Mouse (Mus musculus): ENCODE results near the gene Stx7.
"Not testable (repeated sequence)": the region's sequence is repeated elsewhere in the genome, so short reads cannot be mapped to it uniquely, and the experiment has no call there.

Stx7 gene

DNA sequence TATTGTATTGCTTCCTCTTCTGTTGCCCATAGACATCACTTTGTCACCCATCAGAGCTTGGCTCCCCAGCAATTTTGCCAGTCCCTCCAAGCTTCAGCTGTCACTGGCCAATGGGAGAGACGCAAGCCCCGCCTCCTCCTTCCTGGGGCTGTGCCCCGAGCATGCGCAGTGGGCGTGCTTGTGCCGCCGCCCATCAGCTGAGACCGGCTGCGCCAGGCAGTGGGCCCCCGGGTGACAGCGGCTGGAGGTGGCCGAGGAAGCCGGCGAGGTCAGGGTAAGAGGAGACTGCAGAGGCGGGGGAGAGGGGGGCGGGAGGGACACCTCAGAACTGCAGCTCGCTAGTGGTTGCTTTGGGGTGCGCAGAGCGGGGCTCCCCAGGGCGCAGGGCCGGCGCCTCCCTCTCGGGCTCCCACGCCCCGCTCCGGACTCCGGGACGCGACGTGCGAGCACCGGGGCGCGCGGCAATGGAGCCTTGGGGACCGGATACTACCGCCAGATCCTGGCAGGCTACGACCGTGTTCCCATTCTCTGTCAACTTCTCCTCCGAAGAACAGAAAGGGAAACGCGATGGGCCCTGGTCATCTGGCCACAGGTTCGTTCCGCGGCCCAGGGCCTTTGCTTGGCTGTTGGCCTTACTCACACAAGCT, at the start of gene Stx7:
TSS of gene Stx7 (plus strand) at position 168 of the 647 bp plus-strand sequence.
- DNase-seq (ENCODE audit: low spot score): peak; percentile 86

DNA sequence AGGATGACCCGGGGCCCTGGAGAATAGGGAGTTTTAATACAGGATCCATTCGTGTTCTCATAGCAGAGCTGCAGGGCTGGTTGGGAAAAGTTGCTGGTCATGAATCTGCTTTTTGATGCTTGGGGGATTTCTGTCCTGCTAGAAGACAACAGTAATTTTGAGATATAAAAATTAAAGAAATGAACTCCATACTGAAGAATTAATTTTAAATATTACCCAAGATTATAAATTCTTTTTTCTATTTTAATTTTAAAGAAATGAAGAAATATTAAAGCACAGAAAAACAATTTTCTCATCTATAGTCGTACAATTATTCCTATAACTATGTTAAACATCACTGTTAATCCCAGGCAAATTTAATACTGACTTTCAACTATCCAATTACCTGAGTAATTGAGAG, 47.3 kb upstream of the Stx7 start, which contains the start of gene Taar8c:
TSS of gene Taar8c (minus strand) at position 101 of the 400 bp plus-strand sequence.
- DNase-seq (ENCODE audit: low spot score): not testable (repeated sequence)

DNA sequence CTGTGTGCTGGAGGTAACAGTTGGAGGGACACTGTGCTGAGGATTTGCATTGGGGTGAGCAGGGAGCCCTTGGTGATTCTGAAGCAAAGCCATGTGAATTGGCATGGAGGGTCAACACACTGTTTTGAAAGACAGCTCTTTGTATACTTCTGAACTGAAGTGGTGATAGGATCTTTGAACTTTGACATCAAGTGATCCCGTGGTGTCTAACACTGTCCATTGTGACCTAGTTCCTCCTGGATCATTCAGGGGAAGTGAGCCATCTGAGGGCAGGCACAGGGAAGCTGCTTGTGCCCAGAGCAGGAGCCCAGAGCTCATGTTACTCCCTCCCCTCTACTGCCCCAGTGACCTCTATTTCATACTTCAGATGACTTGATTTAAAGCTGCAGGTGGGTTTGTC, 45.8 kb upstream of the Stx7 start:
- not testable (repeated sequence) for DNase-seq (ENCODE audit: low spot score)

DNA sequence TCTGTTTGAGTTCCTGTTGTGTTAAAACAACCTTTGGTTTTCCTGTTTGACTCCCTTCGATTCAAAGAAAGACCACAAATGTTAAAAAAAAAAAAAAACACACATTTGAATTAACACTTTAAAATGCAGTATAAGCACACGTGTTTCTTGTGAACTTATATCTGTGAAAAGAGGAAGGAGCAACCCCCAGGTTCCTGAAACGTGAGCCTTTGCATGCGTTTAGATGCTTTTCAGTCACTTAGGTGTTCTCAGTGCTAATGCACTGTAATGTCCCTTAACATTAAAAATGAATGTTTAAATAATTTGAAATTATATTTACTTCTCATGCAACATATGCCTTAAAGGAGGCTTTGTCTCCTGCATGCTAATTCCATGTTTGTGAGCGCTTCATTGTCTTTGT, 41.4 kb upstream of the Stx7 start:
- DNase-seq (ENCODE audit: low spot score): no peak

DNA sequence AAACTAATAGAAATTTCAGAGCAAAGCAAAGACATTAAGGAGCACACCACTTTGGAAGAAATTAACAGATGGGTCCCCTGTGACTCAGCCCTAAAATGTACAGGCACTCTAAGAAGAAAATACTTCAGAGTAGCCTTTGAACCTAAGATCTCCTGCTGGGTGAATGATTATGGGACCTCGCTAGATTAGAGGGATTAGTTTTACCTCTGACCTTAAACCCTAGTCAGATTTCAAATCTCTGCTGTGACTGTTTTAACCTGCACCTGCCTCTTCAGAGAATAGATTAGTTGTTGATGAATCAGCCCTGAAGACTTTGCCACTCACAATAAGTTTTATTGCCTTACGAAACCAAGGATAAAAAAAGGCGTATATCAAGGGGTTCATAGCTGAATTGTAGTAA, 40.9 kb upstream of the Stx7 start:
- no peak for DNase-seq (ENCODE audit: low spot score)

DNA sequence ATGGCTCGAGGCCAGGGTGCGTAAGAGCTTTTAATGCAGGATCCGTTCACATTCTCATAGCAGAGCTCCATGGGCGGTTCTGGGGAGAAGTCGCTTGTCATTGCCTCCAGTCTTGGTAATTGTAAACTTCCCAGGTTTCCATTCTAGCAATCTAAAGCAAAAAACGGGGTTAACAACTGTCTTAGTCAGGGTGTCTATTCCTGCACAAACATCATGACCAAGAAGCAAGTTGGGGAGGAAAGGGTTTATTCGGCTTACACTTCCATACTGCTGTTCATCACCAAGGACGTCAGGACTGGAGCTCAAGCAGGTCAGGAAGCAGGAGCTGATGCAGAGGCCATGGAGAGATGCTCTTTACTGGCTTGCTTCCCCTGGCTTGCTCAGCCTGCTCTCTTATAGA, 39.7 kb upstream of the Stx7 start, which contains the start of gene Taar9:
TSS of gene Taar9 (minus strand) at position 101 of the 400 bp plus-strand sequence.
- not testable (repeated sequence) for DNase-seq (ENCODE audit: low spot score)

DNA sequence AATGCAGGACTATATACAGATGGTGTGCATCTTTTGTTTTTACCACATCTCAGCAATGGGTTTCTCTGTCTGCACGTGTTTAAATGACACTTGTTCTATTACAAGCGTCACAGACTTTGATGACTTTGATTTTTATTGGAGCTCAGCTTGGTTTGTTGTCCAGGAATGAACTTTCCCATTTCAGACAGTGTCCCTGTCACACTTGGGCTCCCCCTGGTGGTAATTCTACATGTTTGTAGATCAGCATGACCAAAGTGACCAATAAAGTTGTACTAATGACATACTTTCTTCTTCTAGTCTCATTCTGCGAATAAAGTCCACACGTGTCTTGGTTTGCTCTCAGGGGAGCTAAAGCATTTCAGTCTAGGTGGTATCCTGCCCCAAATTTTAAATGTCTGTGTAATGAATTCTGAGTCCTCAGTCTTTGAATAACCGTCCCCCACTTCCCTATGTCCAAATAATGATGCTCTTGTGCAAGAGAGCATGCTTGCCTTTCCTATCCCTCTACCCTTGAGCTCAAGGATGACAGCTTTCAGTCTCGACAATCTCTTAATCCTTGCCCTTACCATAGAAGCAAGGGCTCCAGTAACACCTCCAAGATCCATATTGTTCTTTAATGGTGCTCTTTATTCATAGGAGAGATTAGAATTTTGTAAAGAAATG, 37.9 kb upstream of the Stx7 start:
- DNase-seq (ENCODE audit: low spot score): peak; percentile 1

DNA sequence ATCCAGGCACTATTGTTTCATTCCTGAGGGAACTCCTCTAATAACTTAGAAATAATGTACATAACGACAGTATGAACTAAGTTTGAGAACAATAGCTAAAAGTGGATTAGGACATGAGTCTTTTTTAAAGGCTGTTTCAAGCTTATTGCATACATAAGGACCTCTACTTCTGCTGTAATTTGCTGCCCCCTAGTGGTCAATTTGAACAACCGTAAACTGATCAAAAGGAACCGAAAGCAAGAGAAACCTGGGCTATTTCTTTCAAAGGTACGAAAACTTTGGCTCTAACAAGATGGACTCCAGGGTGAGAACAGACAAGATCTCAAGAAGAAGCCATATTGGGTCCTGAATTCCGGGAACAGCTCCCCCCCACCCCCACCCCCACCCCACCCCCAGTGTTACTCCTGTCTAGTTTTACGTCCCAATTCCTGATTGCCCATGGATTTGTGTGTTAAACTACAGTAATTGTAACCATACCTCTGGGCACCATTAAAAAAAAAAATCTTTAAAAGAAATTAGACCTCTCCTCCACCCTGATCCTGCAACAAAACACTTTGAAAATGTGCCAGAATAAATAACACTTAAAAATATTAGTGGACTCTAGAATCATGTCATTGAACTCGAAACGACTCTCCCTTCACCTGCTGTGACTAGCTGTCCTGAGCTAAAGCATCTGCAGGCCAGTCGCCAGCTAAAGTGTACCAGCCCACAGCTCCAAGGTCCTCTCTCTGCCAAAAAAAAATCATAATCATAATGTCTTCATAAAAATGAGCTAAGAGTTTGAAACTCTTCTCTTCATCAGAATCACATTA, 17.4 kb upstream of the Stx7 start:
- peak; percentile 60 for DNase-seq (ENCODE audit: low spot score)

DNA sequence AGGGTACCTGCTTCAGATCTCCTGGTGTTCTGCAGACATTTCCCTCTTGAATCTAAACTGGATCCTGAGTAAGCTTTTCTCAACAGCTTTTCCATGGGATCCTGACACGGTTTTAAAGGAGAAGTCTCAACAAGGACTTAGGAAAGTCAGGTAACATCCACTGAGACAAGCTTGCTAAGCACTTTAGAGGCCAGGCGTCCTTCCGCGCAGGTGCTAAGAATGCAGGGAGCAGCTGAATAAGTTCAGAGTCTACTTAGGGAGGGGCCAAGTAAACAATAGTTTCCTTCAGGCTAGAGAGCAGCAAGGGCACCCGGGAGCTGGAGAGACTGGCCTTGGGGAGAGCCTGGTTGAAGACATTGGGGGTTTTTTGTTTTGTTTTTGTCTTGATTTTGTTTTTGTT, 16.8 kb upstream of the Stx7 start:
- DNase-seq (ENCODE audit: low spot score): no peak

DNA sequence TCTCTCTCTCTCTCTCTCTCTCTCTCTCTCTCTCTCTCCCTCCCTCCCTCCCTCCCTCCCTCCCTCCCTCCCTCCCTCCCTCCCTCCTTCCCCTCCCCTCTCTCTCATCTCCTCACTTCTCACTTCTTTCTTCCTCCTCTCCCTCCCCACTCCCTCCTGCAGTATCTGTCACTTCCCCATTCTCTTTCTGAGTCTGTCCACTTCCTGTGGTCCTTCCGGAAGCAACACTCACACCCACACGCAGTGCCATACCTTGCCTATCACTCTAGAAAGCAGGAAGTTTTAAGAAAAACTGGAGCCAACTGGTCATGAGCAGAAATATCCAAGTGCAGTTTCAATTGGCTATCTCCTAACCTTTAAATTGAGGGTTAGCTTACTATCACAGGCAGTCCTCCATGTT, 16.0 kb upstream of the Stx7 start:
- DNase-seq (ENCODE audit: low spot score): no peak

DNA sequence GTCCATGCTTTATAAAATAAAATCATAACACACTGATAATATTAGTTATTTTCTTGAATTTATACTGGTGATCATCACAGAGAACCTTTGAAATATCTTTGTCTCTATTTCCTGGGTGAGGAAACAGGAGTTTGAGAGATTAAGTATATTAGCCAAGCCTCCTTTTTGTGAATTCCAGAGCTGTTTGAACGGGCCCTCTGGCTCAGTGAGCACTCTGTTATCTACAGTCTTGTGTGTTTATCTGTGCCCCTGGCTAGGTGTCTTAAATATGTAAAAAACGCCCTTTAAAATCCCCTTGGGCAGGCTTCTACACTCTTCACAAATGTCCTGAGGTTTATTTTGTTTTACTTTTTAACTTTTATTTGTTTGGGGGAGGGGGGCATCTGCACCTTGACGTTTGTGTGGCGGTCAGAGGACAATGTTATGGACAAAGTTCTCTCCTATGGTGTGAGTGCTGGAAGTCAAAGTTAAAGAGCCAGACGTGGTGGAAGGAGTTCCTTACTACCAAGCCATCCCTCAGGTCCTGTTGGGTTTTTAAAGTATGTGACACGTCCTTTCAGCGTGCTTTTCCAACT, 14.9 kb upstream of the Stx7 start:
- DNase-seq (ENCODE audit: low spot score): no peak

DNA sequence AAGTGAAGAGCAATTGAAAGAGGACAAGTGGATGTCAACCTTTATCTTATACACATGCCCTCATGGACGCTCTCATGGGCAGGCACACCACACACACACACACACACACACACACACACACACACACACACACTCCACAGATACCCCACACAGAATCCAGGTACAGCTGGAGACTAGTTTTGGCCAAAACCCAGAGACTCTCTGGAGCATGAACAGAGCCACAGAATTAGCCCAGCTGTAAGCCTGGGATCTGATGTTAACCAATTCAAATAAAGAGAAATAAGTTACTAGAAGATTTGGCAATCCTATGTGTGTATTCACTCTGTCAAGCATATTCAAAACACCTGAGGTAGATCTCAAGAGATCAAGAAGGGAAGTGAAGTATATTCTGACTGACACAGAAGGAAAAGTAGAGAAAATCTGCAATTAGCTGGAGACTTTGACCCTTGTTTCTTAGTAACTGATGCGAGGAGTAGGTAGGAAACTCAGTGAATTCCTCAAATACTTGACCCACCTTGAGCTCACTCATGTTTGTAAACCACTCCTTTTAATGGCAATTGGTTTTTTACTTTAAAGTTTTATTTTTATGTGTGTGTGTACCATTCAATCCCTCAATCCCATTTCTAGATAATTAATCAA, 10.4 kb upstream of the Stx7 start:
- DNase-seq (ENCODE audit: low spot score): no peak

DNA sequence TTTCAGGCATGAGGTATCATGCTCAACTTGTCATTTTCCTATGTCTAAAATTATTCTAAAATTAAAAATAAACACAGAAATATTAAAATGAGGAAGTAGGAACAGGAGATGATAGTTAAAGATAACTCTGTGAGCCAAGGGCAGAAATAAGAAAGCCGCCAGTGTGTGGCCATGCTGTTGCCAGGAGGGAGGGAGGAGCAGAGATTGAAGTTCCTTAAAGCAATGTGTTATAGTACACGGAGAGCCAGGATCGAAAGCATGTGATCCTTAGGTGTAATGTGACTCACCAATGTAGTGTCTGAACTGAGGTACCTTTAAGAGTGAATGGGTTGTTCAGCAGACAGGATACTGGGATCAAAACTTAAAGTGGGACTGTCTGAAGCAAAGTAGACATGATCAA, 6.4 kb upstream of the Stx7 start:
- DNase-seq (ENCODE audit: low spot score): no peak

DNA sequence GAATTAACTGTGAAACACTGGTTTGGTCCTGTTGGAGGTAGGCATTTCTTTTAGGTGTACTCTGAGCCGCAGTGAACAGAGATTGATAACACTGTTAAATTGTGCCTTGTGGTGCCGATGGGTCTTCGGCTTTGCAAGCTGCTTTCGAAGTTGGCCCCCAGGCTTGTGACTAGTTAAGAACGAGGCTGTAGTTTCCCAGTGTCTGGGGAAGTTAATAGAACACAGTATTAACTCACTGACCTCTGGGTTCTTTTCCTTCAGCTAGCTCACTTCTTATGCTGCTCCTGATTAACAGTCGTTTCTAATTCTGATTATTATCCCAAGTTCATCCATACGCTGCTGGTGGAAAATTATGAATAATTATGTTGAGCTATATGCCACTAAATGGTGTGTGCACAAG, 984 bp downstream of the Stx7 start:
- no peak for DNase-seq (ENCODE audit: low spot score)

DNA sequence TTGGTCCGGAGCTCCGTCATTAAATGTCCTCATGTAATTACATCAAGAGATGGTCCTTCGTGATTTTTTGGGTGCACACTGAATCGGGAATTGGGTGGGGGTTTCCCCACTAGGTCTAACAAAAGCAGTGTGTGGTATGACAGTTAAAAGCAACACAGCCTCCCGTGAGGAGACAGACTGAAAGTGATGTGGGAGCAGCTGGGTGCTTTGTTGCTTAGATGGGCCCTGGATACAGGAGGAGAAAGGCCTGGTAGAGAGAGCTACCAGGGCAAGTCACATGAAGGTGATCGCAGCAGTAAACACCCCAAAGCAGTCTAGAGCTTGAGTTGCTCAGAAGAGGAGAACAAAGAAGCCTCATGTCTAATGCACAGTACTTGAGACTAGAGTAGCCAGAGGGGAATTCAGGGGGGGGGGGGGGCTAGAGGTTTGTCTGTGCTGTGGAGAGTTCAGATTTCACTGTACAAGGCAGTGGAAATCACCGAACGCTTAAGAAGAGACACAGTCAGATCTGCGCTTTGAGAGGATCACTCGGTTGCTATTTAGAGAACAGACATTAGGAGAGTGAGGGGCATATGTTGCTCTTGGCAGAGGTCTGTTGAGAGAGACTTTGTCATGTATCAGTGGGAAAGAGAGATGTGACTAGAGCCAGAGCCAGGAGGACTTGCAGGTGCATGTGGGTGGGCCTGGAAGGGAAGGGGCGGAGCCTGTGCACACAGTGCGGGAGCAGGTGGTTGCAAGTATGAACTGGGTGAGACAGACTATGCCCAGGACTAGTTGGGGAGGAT, 9.6 kb downstream of the Stx7 start:
- DNase-seq (ENCODE audit: low spot score): peak; percentile 9

DNA sequence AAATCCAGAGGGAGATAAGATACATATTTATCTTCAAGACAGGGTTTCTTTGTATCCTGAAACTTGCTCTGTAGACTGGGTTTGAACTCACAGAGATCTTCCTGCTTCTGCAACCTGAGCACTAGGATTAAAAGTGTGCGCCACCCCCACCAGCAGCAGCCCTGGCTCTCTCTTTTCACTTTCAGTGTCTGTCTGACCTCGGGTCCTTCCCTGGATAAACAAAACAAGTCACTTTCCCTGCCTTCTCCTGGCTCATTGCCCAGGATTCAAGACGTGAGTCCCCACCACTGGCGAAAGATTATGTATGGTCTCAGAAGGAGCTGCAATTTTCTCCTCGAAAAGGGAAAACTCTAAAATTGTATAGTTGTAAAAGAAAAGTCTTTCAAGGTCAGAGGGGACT, 10.5 kb downstream of the Stx7 start:
- no peak for DNase-seq (ENCODE audit: low spot score)

DNA sequence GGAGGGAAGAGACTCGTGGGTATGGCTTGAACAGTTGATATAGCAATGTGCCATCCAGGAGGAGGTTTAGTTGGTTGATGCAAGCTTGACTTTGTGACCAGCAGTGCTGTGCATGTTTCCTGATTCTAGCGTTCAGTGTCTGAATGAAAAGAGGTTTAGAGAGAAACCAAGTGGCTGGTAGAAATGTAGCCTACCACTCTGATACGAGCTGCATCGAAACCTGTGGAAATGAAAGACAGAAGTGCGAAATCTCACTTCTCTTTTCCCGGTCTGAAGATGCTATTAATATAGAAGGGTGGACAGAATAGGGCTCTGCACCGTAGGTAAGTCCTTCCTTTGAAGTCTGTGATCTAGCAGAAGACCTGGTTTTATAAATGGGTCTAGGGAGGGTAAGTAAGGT, 11.2 kb downstream of the Stx7 start:
- no peak for DNase-seq (ENCODE audit: low spot score)

DNA sequence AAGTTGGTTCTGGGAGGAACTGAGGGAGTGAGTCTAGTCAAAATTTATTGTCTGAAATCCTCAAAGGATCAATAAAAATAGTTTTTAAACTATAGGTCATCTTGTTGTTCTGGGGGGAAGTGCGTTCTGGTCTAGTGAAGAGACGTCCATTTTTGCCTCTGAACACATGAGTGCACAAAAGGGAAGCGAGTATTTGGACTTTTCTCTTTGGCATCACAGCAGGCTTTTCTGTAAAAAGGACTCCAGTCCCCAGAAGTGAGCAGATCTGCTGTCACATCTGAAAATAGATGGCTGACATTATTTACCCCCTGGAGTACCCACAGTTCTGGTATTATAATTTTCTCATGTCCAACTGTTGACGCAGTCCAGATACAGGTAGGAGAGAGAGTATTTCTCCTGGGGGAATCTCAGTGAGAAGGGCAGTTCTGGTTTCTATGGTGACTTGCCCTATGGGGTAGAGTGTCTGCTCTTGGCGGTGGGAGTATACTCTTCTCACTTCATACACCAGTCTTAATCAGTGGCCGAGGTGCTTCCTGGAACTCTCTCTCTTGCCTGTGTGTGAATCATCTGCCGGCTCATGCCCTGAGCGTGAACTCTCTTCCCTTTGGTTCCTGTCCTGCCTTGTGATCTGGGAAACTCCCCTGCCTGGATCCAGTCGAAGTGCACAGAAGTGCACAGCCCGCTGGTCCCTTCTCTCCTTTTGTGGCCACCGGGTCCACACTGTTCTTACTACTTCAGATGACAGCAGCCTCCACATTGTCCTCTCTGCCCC, 15.2 kb downstream of the Stx7 start:
- no peak for DNase-seq (ENCODE audit: low spot score)

DNA sequence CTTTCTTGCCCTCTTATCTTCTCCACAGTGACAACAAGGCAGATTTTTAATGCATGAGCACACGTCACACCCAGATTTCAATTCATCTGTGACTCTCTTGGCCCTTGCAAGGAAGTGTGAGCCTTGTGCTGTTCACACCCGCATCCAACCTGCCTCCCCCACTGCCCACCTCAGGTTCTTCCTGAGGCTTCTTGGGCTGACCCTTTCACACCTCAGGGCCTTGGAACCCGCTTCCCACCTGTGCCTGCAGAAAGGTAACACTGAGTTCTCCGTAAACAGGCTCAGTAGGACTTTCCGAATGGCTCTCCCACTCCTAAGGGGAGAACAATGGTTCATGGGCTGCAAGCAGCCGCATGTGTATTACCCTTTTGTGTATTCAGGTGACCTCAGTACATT, 15.8 kb downstream of the Stx7 start:
- no peak for DNase-seq (ENCODE audit: low spot score)

DNA sequence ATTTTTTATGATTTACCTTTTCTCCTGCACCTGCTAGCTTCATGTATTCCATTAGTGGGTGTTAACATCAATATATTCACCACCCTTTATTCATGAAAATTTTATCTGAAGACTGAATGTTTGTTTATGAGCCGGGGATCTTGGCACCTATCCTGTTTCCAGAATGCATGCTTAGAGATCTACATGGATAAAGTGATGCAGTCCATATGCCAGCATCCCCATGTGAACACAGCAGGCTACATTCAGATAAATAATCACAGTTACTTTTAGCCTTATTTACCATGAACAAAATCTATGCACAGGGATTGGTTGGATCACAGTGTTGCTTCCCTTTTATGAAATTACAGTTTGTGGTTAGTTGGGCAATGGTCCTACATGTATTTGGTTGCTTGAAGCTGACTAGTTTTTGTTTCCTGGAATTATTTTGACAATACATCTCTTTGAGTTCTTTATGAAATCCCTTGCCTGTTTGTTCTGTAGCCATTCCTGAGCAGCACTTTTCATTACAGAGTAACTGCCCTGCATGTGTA, 16.5 kb downstream of the Stx7 start:
- no peak for DNase-seq (ENCODE audit: low spot score)
